Mouse (Mus musculus): ENCODE measurements around the gene Rab10. TPM values are rescaled to one million over a fixed set of nuclear protein-coding genes. Genes with fewer than 3 reads are reported as not detected.

Rab10 gene
- polyA plus RNA-seq (2016; fragmentation: Nextera tagmentation; extraction: Ambion mirVana) = 160 and 172 TPM in 2 replicates

GRCm38 (mm10) chr12:3309391-3310320, at the start of gene Rab10:
TSS of gene Rab10 (minus strand) at chr12:3309969.
- H3K36me3 ChIP-seq = no peaks in the 10 kb centered on the region
- H3K9me3 ChIP-seq (replicated peaks) = no peaks in the 10 kb centered on the region
- peak within 1 kb of the TSS; percentile 65 for H3K4me2 ChIP-seq (replicated peaks)
- H3K4me1 ChIP-seq = peaks cover 14% of the 10 kb centered on the region
- peak; percentile 98 for ATAC-seq (ENCODE audit: low FRiP score)
- WGBS = under 1% methylated on average over 88 of the region's 111 CpGs
- peak within 1 kb of the TSS; percentile 97 for H3K27ac ChIP-seq
- no peaks in the 10 kb centered on the region for H3K27me3 ChIP-seq
- peak within 1 kb of the TSS; percentile 83 for H3K4me3 ChIP-seq
- H3K9ac ChIP-seq = peak within 1 kb of the TSS; percentile 84

- Histone ChIP-seq H3K9me3 (replicated peaks) (no peaks in the 10 kb centered on the region), H3K4me3 (no peak overlapping the region), H3K27ac (no peak overlapping the region), H3K36me3 (no peaks in the 10 kb centered on the region), H3K9ac (no peak overlapping the region), H3K4me2 (replicated peaks) (no peak overlapping the region), H3K27me3 (no peaks in the 10 kb centered on the region), H3K4me1 (no peaks in the 10 kb centered on the region)
- 38% methylated on average over 3 of the region's 3 CpGs for WGBS
- peak; percentile 43 for ATAC-seq (ENCODE audit: low FRiP score)
Measured at GRCm38 (mm10) chr12:3359302-3359701, 49.5 kb upstream of the Rab10 start.

- Histone ChIP-seq H3K27ac (no peak overlapping the region), H3K4me2 (replicated peaks) (0 out of 2 replicates have a peak overlapping the region, but pooled peaks have one; percentile 15), H3K9me3 (replicated peaks) (no peaks in the 10 kb centered on the region), H3K4me3 (peak overlapping the region; percentile 4; the same call in 1 of the 2 replicates), H3K36me3 (no peaks in the 10 kb centered on the region), H3K9ac (no peak overlapping the region), H3K4me1 (no peaks in the 10 kb centered on the region), H3K27me3 (no peaks in the 10 kb centered on the region)
- ATAC-seq (ENCODE audit: low FRiP score) = no peak
- 70% methylated on average over 15 of the region's 16 CpGs for WGBS
Measured at GRCm38 (mm10) chr12:3356824-3357223, 47.1 kb upstream of the Rab10 start.

- no peak overlapping the region for H3K4me3 ChIP-seq
- no peaks in the 10 kb centered on the region for H3K9me3 ChIP-seq (replicated peaks)
- H3K4me1 ChIP-seq = no peaks in the 10 kb centered on the region
- H3K27me3 ChIP-seq = no peaks in the 10 kb centered on the region
- H3K36me3 ChIP-seq = no peaks in the 10 kb centered on the region
- ATAC-seq (ENCODE audit: low FRiP score) = no peak
- no peak overlapping the region for H3K27ac ChIP-seq
- 83% methylated on average over 8 of the region's 8 CpGs for WGBS
- no peak overlapping the region for H3K4me2 ChIP-seq (replicated peaks)
- no peak overlapping the region for H3K9ac ChIP-seq
Measured at GRCm38 (mm10) chr12:3355068-3355467, 45.3 kb upstream of the Rab10 start.

- Histone ChIP-seq H3K4me1 (no peaks in the 10 kb centered on the region), H3K4me2 (replicated peaks) (no peak overlapping the region), H3K36me3 (no peaks in the 10 kb centered on the region), H3K27me3 (no peaks in the 10 kb centered on the region), H3K27ac (no peak overlapping the region), H3K4me3 (no peak overlapping the region), H3K9ac (no peak overlapping the region), H3K9me3 (replicated peaks) (no peaks in the 10 kb centered on the region)
- 76% methylated on average over 6 of the region's 6 CpGs for WGBS
- ATAC-seq (ENCODE audit: low FRiP score) = no peak
Measured at GRCm38 (mm10) chr12:3352216-3352615, 42.4 kb upstream of the Rab10 start.

- 75% methylated on average over 5 of the region's 5 CpGs for WGBS
- no peaks in the 10 kb centered on the region for H3K36me3 ChIP-seq
- ATAC-seq (ENCODE audit: low FRiP score) = no peak
- no peak overlapping the region for H3K4me2 ChIP-seq (replicated peaks)
- no peak overlapping the region for H3K4me3 ChIP-seq
- no peaks in the 10 kb centered on the region for H3K4me1 ChIP-seq
- H3K9ac ChIP-seq = no peak overlapping the region
- H3K27ac ChIP-seq = no peak overlapping the region
- no peaks in the 10 kb centered on the region for H3K27me3 ChIP-seq
- H3K9me3 ChIP-seq (replicated peaks) = no peaks in the 10 kb centered on the region
Measured at GRCm38 (mm10) chr12:3350136-3350535, 40.4 kb upstream of the Rab10 start.

- ATAC-seq (ENCODE audit: low FRiP score) = no peak
- no peaks in the 10 kb centered on the region for H3K9me3 ChIP-seq (replicated peaks)
- no peak overlapping the region for H3K27ac ChIP-seq
- no peaks in the 10 kb centered on the region for H3K27me3 ChIP-seq
- H3K4me1 ChIP-seq = no peaks in the 10 kb centered on the region
- no peak overlapping the region for H3K9ac ChIP-seq
- no peak overlapping the region for H3K4me2 ChIP-seq (replicated peaks)
- no peak overlapping the region for H3K4me3 ChIP-seq
- H3K36me3 ChIP-seq = no peaks in the 10 kb centered on the region
- WGBS = 60% methylated on average over 2 of the region's 3 CpGs
Measured at GRCm38 (mm10) chr12:3349387-3349786, 39.6 kb upstream of the Rab10 start.

- Histone ChIP-seq H3K27ac (no peak overlapping the region), H3K4me3 (no peak overlapping the region), H3K9ac (no peak overlapping the region), H3K4me1 (no peaks in the 10 kb centered on the region), H3K36me3 (no peaks in the 10 kb centered on the region), H3K9me3 (replicated peaks) (no peaks in the 10 kb centered on the region), H3K27me3 (no peaks in the 10 kb centered on the region), H3K4me2 (replicated peaks) (no peak overlapping the region)
- no peak for ATAC-seq (ENCODE audit: low FRiP score)
Measured at GRCm38 (mm10) chr12:3347682-3348081, 37.9 kb upstream of the Rab10 start.

GRCm38 (mm10) chr12:3345038-3345437, 35.3 kb upstream of the Rab10 start:
- H3K27me3 ChIP-seq = no peaks in the 10 kb centered on the region
- WGBS = 90% methylated on average over 5 of the region's 5 CpGs
- H3K4me3 ChIP-seq = no peak overlapping the region
- H3K9ac ChIP-seq = no peak overlapping the region
- H3K9me3 ChIP-seq (replicated peaks) = no peaks in the 10 kb centered on the region
- H3K4me2 ChIP-seq (replicated peaks) = no peak overlapping the region
- no peak for ATAC-seq (ENCODE audit: low FRiP score)
- no peaks in the 10 kb centered on the region for H3K4me1 ChIP-seq
- H3K27ac ChIP-seq = no peak overlapping the region
- H3K36me3 ChIP-seq = no peaks in the 10 kb centered on the region

GRCm38 (mm10) chr12:3344155-3344554, 34.4 kb upstream of the Rab10 start:
- Histone ChIP-seq H3K27me3 (no peaks in the 10 kb centered on the region), H3K4me1 (no peaks in the 10 kb centered on the region), H3K36me3 (no peaks in the 10 kb centered on the region), H3K9me3 (replicated peaks) (no peaks in the 10 kb centered on the region), H3K9ac (no peak overlapping the region), H3K4me2 (replicated peaks) (no peak overlapping the region), H3K27ac (no peak overlapping the region), H3K4me3 (no peak overlapping the region)
- WGBS = 89% methylated on average over 2 of the region's 2 CpGs
- no peak for ATAC-seq (ENCODE audit: low FRiP score)

- no peak overlapping the region for H3K4me2 ChIP-seq (replicated peaks)
- no peak overlapping the region for H3K27ac ChIP-seq
- no peak for ATAC-seq (ENCODE audit: low FRiP score)
- no peaks in the 10 kb centered on the region for H3K27me3 ChIP-seq
- 0 out of 2 replicates have a peak, but pooled peaks cover 4% of the 10 kb centered on the region for H3K9me3 ChIP-seq (replicated peaks)
- H3K36me3 ChIP-seq = no peaks in the 10 kb centered on the region
- H3K9ac ChIP-seq = no peak overlapping the region
- H3K4me3 ChIP-seq = no peak overlapping the region
- 73% methylated on average over 1 of the region's 1 CpGs for WGBS
- no peaks in the 10 kb centered on the region for H3K4me1 ChIP-seq
Measured at GRCm38 (mm10) chr12:3338931-3339330, 29.2 kb upstream of the Rab10 start.

- H3K27me3 ChIP-seq = no peaks in the 10 kb centered on the region
- no peaks in the 10 kb centered on the region for H3K4me1 ChIP-seq
- 81% methylated on average over 4 of the region's 4 CpGs for whole genome bisulfite sequencing
- H3K4me3 ChIP-seq = no peak overlapping the region
- H3K36me3 ChIP-seq = no peaks in the 10 kb centered on the region
- H3K9me3 ChIP-seq (replicated peaks) = 0 out of 2 replicates have a peak, but pooled peaks cover 9% of the 10 kb centered on the region
- no peak for ATAC-seq (ENCODE audit: low FRiP score)
- H3K4me2 ChIP-seq (replicated peaks) = no peak overlapping the region
- H3K9ac ChIP-seq = no peak overlapping the region
- H3K27ac ChIP-seq = no peak overlapping the region
Measured at GRCm38 (mm10) chr12:3329677-3330076, 19.9 kb upstream of the Rab10 start.

GRCm38 (mm10) chr12:3325232-3325631, 15.5 kb upstream of the Rab10 start:
- H3K27me3 ChIP-seq = no peaks in the 10 kb centered on the region
- no peak overlapping the region for H3K9ac ChIP-seq
- WGBS = 84% methylated on average over 2 of the region's 2 CpGs
- no peak overlapping the region for H3K27ac ChIP-seq
- H3K36me3 ChIP-seq = no peaks in the 10 kb centered on the region
- ATAC-seq (ENCODE audit: low FRiP score) = no peak
- H3K9me3 ChIP-seq (replicated peaks) = 0 out of 2 replicates have a peak, but pooled peaks cover 6% of the 10 kb centered on the region
- no peak overlapping the region for H3K4me2 ChIP-seq (replicated peaks)
- H3K4me3 ChIP-seq = no peak overlapping the region
- H3K4me1 ChIP-seq = no peaks in the 10 kb centered on the region

Data from hindbrain, embryonic 12.5 days (tissue).